Comparison of ENCODE assay signal across 11 mouse cellular contexts in the genomic region with DNA sequence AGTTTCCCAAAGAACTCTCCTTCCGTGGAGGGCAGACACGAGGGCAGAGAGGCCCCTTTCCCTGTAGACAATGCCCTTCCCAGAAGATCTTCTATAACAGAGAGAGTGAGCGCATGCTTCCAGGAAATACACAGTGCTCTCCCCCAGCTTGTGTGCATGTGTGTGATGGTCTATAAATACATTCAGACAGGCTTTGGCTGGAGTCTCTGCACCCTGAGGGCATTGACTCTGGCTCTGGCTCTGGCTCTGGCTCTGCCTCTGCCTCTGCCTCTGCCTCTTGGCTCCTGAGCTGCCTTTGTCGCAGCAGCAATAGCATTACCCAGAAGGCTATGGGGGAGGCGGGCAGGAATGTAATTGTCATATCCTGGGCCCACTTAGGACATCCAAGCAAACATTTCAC. TPM values are rescaled to one million over a fixed set of nuclear protein-coding genes. Genes with fewer than 3 reads are reported as not detected.
DNase-seq lines count a peak whose midpoint lies in the region; ATAC-seq and TF ChIP-seq lines count a peak whose summit lies in the region.
"Had no signal": no experiment of that assay in that cellular context is flagged by ENCODE, and none has a peak within 500 bp of the region (broad histone marks: within the 10 kb centered on the region; RNA-seq: fewer than 3 reads in every experiment).

No protein-coding gene starts in this region.

- peak; percentile 61 for DNase-seq in adrenal gland, postnatal 14 days
- no peak for DNase-seq in adrenal gland, postnatal 4 days (ENCODE audit: low spot score in 2 of 2)
- no peak for DNase-seq in lung, embryonic 14.5 days
- DNase-seq in lung, postnatal 25 days (ENCODE audit: low spot score): no peak
- peak; percentile 47 to 73 for DNase-seq in heart, adult 2 months
- DNase-seq in lung, postnatal 14 days: peak; percentile 34
- no peak for DNase-seq in frontal cortex, postnatal 36 days (ENCODE audit: low spot score in 2 of 2)
- DNase-seq: B cell, adult 2 months; thymus, postnatal 36 days had no signal

- no peaks in the 10 kb centered on the region for H3K27me3 ChIP-seq in lung, embryonic 14.5 days (ENCODE audit: insufficient read depth, low read length)
- H3K27me3 ChIP-seq in heart, adult 2 months (ENCODE audit: control insufficient read depth, insufficient read depth, low read length): no peaks in the 10 kb centered on the region

- TF ChIP-seq CTCF in lung, embryonic 14.5 days (IDR thresholded peaks at IDR 0.05; ENCODE audit: low read depth): no peak
- no peak for TF ChIP-seq CTCF in heart, adult 2 months (IDR thresholded peaks at IDR 0.05)

- no peak for ATAC-seq in lung, embryonic 14.5 days (ENCODE audit: insufficient read depth)
- no peak for ATAC-seq in megakaryocyte-erythroid progenitor cell, adult 5-6 weeks (replicated peaks; ENCODE audit: low FRiP score, low TSS enrichment, poor library complexity, severe bottlenecking)

- no peaks in the 10 kb centered on the region for H3K79me2 ChIP-seq in heart, adult 2 months (replicated peaks; ENCODE audit: control insufficient read depth, insufficient read depth, low read length)

- intact Hi-C loops in heart, adult 2 months (cut with DNase I): loop anchor here (5.0 to 10.0 kb wide), 2 partner anchors 192 to 369 kb away; no protein-coding TSS in a partner anchor

- peak; percentile 71 for TF ChIP-seq EP300 in heart, adult 2 months (IDR thresholded peaks at IDR 0.05; ENCODE audit: insufficient read depth, low read depth, low read length)

- no peaks in the 10 kb centered on the region for H3K9me3 ChIP-seq in lung, embryonic 14.5 days (ENCODE audit: low read depth, low read length)

- TF ChIP-seq POLR2A in heart, adult 2 months (IDR thresholded peaks at IDR 0.05; ENCODE audit: insufficient read depth, low read depth, low read length): peak; percentile 61

- no peak overlapping the region for H3K9ac ChIP-seq in lung, embryonic 14.5 days
- H3K9ac ChIP-seq in heart, adult 2 months (ENCODE audit: low read depth, low read length): peak overlapping the region; percentile 24; the same call in 1 of the 2 replicates

- H3K4me3 ChIP-seq in lung, embryonic 14.5 days (ENCODE audit: low read depth, low read length): no peak overlapping the region
- no peak overlapping the region for H3K4me3 ChIP-seq in heart, adult 2 months

- H3K27ac ChIP-seq in lung, embryonic 14.5 days (ENCODE audit: low read depth): peak overlapping the region; percentile 30; the same call in 1 of the 2 replicates
- H3K27ac ChIP-seq in heart, adult 2 months: peak overlapping the region; percentile 89

- WGBS in lung, embryonic 14.5 days: 66% methylated on average over 5 of the region's 5 CpGs
- 21% methylated on average over 5 of the region's 5 CpGs for WGBS in heart, adult 2 months

- H3K4me1 ChIP-seq in lung, embryonic 14.5 days (ENCODE audit: insufficient read depth): peaks cover 11% of the 10 kb centered on the region
- peaks cover 14% of the 10 kb centered on the region for H3K4me1 ChIP-seq in heart, adult 2 months (ENCODE audit: control insufficient read depth, insufficient read depth, low read length)

- no peak overlapping the region for H3K4me2 ChIP-seq in lung, embryonic 14.5 days

- H3K36me3 ChIP-seq in lung, embryonic 14.5 days (ENCODE audit: insufficient read depth): no peaks in the 10 kb centered on the region
- H3K36me3 ChIP-seq in heart, adult 2 months (ENCODE audit: control insufficient read depth, insufficient read depth, low read length): peaks cover 2% of the 10 kb centered on the region; the same call in 1 of the 2 replicates

RNA-seq across cellular contexts. Expression of gene Chit1, which starts 7.2 kb away (rescaled TPM):
- not detected in 2 replicates for total RNA-seq in adrenal gland, postnatal 14 days (2021)
- not detected for total RNA-seq in adrenal gland, postnatal 4 days (2021)
- not detected in 2 replicates for polyA plus RNA-seq in lung, embryonic 14.5 days (2014; fragmentation: Nextera tagmentation; extraction: Ambion mirVana)
- total RNA-seq in heart, adult 2 months (2021): not detected
- polyA plus RNA-seq in heart, adult 2 months (2012; rRNA removed): 0.16 TPM in 1 of 2 replicates, not detected in the other
- not detected in 2 replicates for total RNA-seq in megakaryocyte-erythroid progenitor cell, adult 5-6 weeks (2014; fragmentation: Nextera tagmentation)
- not detected in 2 replicates for total RNA-seq in megakaryocyte-erythroid progenitor cell, adult 5-6 weeks (2017)
- total RNA-seq: gastrocnemius, adult 8-10 months had no signal

RNA-seq across cellular contexts. Expression of gene Btg2, which starts 24.9 kb away (rescaled TPM):
- 36.7 and 58.2 TPM in 2 replicates for total RNA-seq in adrenal gland, postnatal 14 days (2021)
- 10 to 100 TPM; 25.6 to 27.8 TPM for total RNA-seq in adrenal gland, postnatal 4 days (2021)
- polyA plus RNA-seq in lung, embryonic 14.5 days (2014; fragmentation: Nextera tagmentation; extraction: Ambion mirVana): 77.2 and 81.0 TPM in 2 replicates
- total RNA-seq in heart, adult 2 months (2021): 10 to 100 TPM; 29.9 to 31.0 TPM
- 33.5 and 35.9 TPM in 2 replicates for polyA plus RNA-seq in heart, adult 2 months (2012; rRNA removed)
- 2.0 and 3.9 TPM in 2 replicates for total RNA-seq in megakaryocyte-erythroid progenitor cell, adult 5-6 weeks (2014; fragmentation: Nextera tagmentation)
- 58.5 and 61.6 TPM in 2 replicates for total RNA-seq in megakaryocyte-erythroid progenitor cell, adult 5-6 weeks (2017)

Comparison
In these comparisons a context has a peak if more than half of its experiments do, and no peak if none do; other contexts are left out.
1. DNase-seq: peak in adrenal gland, postnatal 14 days (single experiment), heart, adult 2 months (2 of 2) and lung, postnatal 14 days (single experiment); none in adrenal gland, postnatal 4 days (0 of 2), lung, embryonic 14.5 days (single experiment), lung, postnatal 25 days (single experiment) and frontal cortex, postnatal 36 days (0 of 2).